Mouse (Mus musculus): Measurements from ENCODE around the gene Cep68. TPM values are rescaled to one million over a fixed set of nuclear protein-coding genes. Genes with fewer than 3 reads are reported as not detected.

The Cep68 gene
- total RNA-seq, 2 experiments from 2014 or later = 35.0 to 35.8 TPM

DNA sequence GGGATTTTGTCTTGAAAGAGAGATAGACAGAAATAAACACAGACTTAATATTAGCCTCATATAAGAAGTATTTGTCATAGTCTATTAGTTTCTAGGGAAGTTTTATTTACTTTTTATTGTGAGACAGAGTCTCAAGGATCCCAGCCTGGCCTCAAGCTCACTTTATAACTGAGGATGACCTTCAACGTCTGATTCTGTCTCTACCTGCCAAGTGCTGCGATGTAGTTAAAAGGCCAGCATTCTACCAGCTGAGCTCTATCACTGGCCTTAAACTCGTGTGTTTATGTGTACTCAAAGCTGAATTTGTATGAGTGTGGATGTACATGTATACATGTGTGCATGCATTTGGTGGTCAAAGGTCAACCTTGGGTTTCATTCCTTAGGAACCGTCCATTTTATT, 43.7 kb downstream of the Cep68 start:
- no peak for DNase-seq (ENCODE audit: low spot score in 2 of 2)

DNA sequence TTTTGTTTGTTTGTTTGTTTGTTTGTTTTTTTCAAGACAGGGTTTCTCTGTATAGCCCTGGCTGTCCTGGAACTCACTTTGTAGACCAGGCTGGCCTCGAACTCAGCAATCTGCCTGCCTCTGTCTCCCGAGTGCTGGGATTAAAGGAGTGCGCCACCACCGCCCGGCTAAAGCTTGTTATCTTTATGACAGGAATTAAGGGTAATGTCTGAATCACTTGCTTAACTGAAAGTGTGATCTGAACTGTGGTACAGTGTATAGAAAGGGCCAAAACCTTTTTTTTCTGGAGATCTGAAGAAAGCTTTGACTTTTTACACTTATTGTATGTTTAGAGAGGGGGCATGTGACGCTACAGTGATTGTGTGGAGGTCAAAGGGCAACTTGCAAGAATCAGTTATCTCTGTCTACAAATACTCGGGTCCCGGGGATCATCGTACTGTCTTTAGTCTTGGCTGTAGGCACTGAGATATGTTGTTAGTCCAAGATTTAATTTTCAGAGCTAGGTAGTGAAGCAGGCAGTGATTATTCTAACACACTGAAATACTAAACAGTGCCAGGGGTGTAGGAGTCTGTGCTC, 44.3 kb downstream of the Cep68 start:
- DNase-seq (ENCODE audit: low spot score in 2 of 2) = no peak

DNA sequence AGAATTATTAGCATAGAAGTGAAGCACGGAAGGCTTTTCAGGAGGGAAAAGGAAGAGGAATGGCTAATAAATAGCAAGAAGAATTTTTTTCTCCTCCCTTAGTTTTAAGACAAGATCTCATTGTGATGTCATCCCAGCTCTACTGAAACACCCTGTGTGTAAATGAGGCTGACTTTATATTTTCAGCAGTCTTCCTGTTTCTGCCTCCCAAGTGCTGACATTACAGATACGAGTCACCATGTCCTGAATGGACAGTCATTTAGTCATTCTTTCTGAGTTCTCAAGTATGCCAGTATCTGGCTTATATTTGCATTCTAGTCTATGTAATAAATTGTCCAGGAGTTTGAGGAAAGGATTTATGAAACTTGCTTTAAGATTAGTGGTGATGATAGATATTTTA, 44.9 kb downstream of the Cep68 start:
- no peak for DNase-seq (ENCODE audit: low spot score in 2 of 2)

DNA sequence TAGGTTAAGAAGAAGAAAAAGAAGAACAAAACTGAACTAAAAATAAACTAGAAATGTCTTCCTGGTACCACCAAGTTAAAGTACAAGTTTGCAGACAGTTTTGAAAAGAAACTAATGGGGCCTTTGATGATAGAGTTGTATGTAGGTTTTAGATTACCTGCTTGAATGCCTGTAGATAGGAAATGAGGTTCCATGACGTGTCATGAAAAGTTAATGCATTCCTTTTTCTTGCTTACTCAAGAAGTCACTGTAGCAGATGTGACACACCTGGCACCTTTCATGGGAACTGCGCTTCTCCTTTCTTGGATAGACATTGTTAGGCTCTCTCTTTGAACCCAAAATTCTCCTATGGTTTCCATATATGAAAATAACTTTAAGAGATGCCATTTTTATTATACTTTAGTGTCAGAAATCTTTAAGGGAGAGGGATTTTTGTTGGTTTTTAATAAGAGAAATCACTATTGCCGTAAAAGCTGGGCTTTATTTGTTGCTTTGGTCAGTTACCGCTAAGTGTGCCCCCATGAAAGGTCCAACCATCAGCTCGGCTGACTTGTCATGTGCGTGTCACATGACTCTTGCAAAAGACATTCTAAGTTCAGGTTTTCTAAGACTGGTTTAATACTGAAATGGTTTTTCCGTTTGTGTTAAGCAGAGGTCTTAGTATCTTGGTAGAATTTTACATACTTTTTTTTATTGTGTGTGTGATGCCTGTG, 46.8 kb downstream of the Cep68 start:
- no peak for DNase-seq (ENCODE audit: low spot score in 2 of 2)

DNA sequence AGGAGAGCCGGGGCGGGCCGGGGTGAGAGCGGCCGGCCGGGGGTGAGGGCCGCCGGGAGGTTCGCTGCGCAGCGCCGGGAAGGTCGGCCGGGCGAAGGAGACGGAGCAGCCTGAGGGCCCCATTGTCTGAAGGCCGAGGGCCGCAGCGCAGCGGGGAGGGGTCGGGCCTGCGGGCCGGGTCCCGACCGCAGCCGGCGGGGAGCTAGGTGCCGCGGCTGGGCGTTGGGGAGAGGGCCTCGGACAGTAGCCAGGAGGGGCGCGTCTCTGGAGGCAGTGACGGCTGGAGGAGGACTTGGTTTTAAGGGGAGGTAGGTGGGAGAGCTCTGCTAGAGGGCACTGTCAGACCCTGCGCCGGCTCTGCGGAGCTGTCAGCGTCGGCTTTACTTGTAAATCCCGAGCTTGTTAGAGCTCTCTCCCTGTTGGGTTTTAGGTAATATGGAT, 47.5 kb downstream of the Cep68 start:
- DNase-seq (ENCODE audit: low spot score in 2 of 2) = peak; percentile 53 to 68

DNA sequence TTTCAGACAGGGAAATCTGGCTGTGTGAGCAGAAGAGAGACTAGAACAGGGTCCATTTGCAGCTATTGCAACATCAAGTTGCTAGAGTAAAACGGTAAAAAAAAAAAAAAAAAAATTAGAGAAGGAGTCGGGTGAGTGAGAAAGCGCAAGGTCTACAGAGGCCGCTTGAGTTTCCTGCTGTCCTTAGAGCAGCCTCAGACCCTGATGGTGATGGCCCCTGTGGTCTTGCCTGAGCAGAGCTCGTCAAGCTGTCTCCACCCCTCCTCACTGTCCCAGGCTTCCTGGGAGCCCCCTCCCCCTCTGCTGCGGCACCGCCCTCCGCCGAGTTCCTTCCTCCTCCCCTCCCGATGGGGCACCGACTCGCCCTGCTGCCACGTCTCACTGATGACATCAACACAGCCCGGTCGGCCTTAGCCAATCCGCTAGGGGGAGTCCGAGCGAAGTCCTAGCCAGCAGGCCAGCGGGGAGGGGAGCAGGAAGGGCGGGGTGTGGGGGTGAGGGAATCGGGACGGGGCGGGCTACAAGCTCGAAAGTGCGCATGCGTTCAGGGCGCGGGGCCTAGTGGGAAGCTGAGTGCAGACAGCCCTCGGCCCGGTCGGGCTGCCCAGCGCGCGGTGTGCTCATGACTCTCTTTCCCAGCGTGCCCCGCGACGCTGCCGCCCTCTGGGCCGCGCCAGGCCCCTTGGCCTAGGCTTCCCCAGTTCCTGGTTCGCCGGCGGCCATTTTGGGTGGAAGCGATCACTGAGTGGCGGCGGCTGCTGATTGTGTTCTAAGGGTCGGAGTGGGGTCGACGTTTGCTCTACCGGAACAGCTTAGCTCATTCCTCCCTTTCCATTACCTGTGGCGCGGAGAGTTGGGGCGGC, 48.3 kb downstream of the Cep68 start, which contains the start of gene Rab1a:
Gene Rab1a, plus strand, starts transcription at position 720 of the 863 bp plus-strand sequence.
- peak; percentile 100 for DNase-seq (ENCODE audit: low spot score in 2 of 2)

DNA sequence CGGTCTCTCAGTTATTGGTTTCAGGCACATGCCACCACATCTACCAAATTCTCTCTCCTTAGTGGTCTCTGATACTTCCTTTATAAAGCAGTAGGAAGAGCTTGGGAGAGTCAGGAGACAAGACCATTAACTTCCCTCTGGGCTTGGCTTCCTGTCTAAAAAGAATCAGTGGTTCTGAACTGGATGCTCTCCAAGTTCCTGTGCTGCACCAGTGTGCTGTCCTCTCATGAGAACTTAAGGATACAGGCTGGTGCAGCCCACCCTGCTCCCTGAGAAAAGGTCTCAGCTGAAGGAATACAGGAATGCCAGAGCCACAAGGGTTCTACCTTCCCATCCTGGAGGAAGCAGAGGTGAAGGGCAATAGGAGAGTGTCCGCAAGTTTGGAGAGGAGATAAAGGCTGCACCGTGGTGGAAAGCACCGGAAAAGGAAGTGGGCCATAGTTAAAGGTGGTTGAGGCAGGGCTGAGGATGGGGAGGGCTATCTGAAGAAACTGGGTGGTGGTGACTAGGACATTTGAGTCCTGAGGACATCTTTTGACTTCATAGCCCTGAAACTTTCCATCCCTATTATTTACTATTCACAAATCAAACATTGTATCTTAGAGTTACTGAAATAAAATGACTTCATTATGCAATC, 56.0 kb downstream of the Cep68 start:
- DNase-seq (ENCODE audit: low spot score in 2 of 2) = no peak

DNA sequence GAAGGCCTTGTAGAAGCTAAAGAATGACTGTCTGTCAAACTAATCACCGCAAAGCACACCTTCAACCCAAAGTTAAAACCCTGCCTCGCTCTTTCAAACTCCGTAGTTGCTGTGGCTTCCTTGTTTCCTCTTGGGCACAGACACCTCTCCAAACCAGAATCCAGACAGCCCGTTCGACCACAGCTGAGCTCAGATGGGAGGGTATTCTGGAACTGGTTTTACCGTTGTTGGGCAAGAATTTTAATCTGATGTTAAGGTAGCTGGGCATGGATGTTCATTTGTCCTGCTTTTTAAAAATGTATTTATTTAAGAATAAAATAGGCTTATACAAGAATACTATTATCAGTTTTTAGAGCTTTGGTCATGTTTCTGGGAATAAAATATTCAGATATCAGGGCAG, 62.0 kb downstream of the Cep68 start:
- no peak for DNase-seq (ENCODE audit: low spot score in 2 of 2)

Other genes starting within 250 kb of the Cep68 start
- gene Actr2, start 136.5 kb downstream of the Cep68 start, total RNA-seq (2021) = 10 to 100 TPM; 77.2 to 77.6 TPM
- 100 to 1,000 TPM; 127 to 143 TPM for gene Rab1a, start 48.0 kb downstream of the Cep68 start, total RNA-seq (2021)
- 1 to 10 TPM; 7.4 to 8.5 TPM for gene Slc1a4, start 83.3 kb upstream of the Cep68 start, total RNA-seq (2021)

Measured in gastrocnemius, postnatal 4 days (tissue).